Mouse (Mus musculus) thymus, postnatal 0 days (tissue): Measurements from ENCODE around the gene Cdk2. TPM values are rescaled to one million over a fixed set of nuclear protein-coding genes. Genes with fewer than 3 reads are reported as not detected.

Source experiments
- DNase-seq: peaks from one replicate; pipeline ENCODE4 v3.0.0-alpha.2; 2015; ENCODE audit warnings: low spot score
- polyA plus RNA-seq: library from polyadenylated mRNA; unstranded; fragments of >200 nt; fragmentation: Nextera tagmentation; extraction: Ambion mirVana; gene quantifications from 2 replicates; pipeline ENCODE4 v1.2.1, GENCODE M21; 2015

The Cdk2 gene
- polyA plus RNA-seq, 1 experiment from 2014 or later: 115 TPM

- DNase-seq: no peak
Observed at GRCm38 (mm10) chr10:128656731-128657130, 48.1 kb downstream of the Cdk2 start.

DNA sequence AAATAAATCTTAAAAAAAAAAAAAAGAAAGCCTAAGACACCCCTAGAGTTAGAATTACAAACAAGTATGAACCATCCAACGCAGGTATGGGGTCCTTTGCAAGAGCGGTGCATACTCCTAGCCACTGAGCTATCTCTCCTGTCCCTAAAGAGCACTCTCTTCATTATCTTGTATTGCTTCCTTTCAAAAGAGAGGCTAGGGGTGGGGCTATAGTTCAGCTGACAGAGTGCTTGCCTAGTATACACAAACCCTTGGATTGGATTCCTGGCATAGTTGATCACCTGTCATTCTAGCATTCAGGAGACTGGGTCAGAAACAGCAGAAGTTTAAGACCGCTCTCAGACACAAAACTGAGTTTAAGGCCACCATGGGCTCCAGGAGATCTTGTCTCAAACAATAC lies 49.6 kb downstream of the Cdk2 start:
- no peak for DNase-seq

GRCm38 (mm10) chr10:128653866-128654265 lies 51.0 kb downstream of the Cdk2 start:
- no peak for DNase-seq

Other genes with a start within 250 kb of the Cdk2 start
- 37.2 and 41.7 TPM in 2 replicates for gene Smarcc2, start 245.8 kb downstream of the Cdk2 start, polyA plus RNA-seq
- 963 and 1,020 TPM in 2 replicates for gene Myl6, start 210.9 kb downstream of the Cdk2 start, polyA plus RNA-seq
- 3.8 and 5.2 TPM in 2 replicates for gene Myl6b, start 206.3 kb downstream of the Cdk2 start, polyA plus RNA-seq
- gene Esyt1, start 179.2 kb downstream of the Cdk2 start, polyA plus RNA-seq: 43.2 and 44.6 TPM in 2 replicates
- 17.8 and 18.8 TPM in 2 replicates for gene Zc3h10, start 157.3 kb downstream of the Cdk2 start, polyA plus RNA-seq
- 4,302 and 4,551 TPM in 2 replicates for gene Rpl41, start 155.7 kb downstream of the Cdk2 start, polyA plus RNA-seq
- gene Pa2g4, start 139.0 kb downstream of the Cdk2 start, polyA plus RNA-seq: 238 and 264 TPM in 2 replicates
- 0.85 and 0.87 TPM in 2 replicates for gene Erbb3, start 115.4 kb downstream of the Cdk2 start, polyA plus RNA-seq
- gene Rps26, start 78.3 kb downstream of the Cdk2 start, polyA plus RNA-seq: 1,143 and 1,215 TPM in 2 replicates
- 0.98 and 1.1 TPM in 2 replicates for gene Ikzf4, start 59.0 kb downstream of the Cdk2 start, polyA plus RNA-seq
- gene Suox, start 31.0 kb downstream of the Cdk2 start, polyA plus RNA-seq: 13.4 and 16.9 TPM in 2 replicates
- gene Rab5b, start 8.8 kb downstream of the Cdk2 start, polyA plus RNA-seq: 45.3 and 46.5 TPM in 2 replicates
- gene Pmel, start 836 bp downstream of the Cdk2 start, polyA plus RNA-seq: 1.1 and 1.3 TPM in 2 replicates
- 135 and 136 TPM in 2 replicates for gene Dgka, start 39.8 kb upstream of the Cdk2 start, polyA plus RNA-seq
- 74.7 and 79.2 TPM in 2 replicates for gene Pym1, start 42.9 kb upstream of the Cdk2 start, polyA plus RNA-seq
- 0.48 and 0.67 TPM in 2 replicates for gene Mmp19, start 85.9 kb upstream of the Cdk2 start, polyA plus RNA-seq
- 32.5 and 32.8 TPM in 2 replicates for gene Dnajc14, start 99.0 kb upstream of the Cdk2 start, polyA plus RNA-seq
- gene Tmem198b, start 99.3 kb upstream of the Cdk2 start, polyA plus RNA-seq: 6.0 and 6.6 TPM in 2 replicates
- 186 and 199 TPM in 2 replicates for gene Sarnp, start 112.3 kb upstream of the Cdk2 start, polyA plus RNA-seq
- gene Ormdl2, start 116.6 kb upstream of the Cdk2 start, polyA plus RNA-seq: 102 and 113 TPM in 2 replicates
- gene Gdf11, start 186.7 kb upstream of the Cdk2 start, polyA plus RNA-seq: 2.3 and 3.0 TPM in 2 replicates
- gene Cd63, start 196.0 kb upstream of the Cdk2 start, polyA plus RNA-seq: 172 and 183 TPM in 2 replicates
- gene Rdh5, start 217.9 kb upstream of the Cdk2 start, polyA plus RNA-seq: 6.3 and 7.1 TPM in 2 replicates
- 251 and 253 TPM in 2 replicates for gene Bloc1s1, start 219.0 kb upstream of the Cdk2 start, polyA plus RNA-seq
- 2.4 and 2.5 TPM in 2 replicates for gene Itga7, start 228.8 kb upstream of the Cdk2 start, polyA plus RNA-seq